Mouse (Mus musculus) erythroblast, embryonic 14.5 days (primary cell): ENCODE data around the gene Ces1a. TPM values are rescaled to one million over a fixed set of nuclear protein-coding genes. Genes with fewer than 3 reads are reported as not detected.

Experiments
- H3K27me3 ChIP-seq: 2 replicates; pipeline ENCODE4 v1.6.1; 2012; ENCODE audit warnings: inconsistent platforms; ENCODE audit not compliant: control insufficient read depth
- H3K36me3 ChIP-seq: 2 replicates; pipeline ENCODE4 v1.6.1; 2012; ENCODE audit warnings: mild to moderate bottlenecking, inconsistent platforms; ENCODE audit not compliant: control insufficient read depth
- H3K4me1 ChIP-seq: 2 replicates; pipeline ENCODE4 v1.6.1; 2012; ENCODE audit warnings: inconsistent platforms; ENCODE audit not compliant: control insufficient read depth
- H3K4me3 ChIP-seq: replicated peaks from 2 replicates; pipeline ENCODE3; 2012; ENCODE audit warnings: moderate library complexity, mild to moderate bottlenecking, inconsistent platforms
- H3K9me3 ChIP-seq: 2 replicates; pipeline ENCODE4 v1.6.1; 2012; ENCODE audit warnings: low read length, inconsistent platforms, mixed read lengths; ENCODE audit not compliant: control insufficient read depth
- GATA1 ChIP-seq: IDR thresholded peaks from 2 replicates; pipeline ENCODE4 v1.6.1; 2012; ENCODE audit warnings: low read length, inconsistent platforms, mixed read lengths
- TAL1 ChIP-seq: IDR thresholded peaks from 3 replicates; pipeline ENCODE4 v1.6.1; 2012; ENCODE audit warnings: low read length, inconsistent platforms, mixed read lengths
- polyA plus RNA-seq: library from polyadenylated mRNA; stranded (reverse); fragments of >175 nt; gene quantifications from 2 replicates; pipeline ENCODE4 v1.2.3, GENCODE M21; 2012

Gene Ces1a
- polyA plus RNA-seq, 1 experiment: not detected

GRCm38 (mm10) chr8:93048510-93049416 lies 771 bp upstream of the Ces1a start:
- Histone ChIP-seq H3K4me3 (no peak overlapping the region), H3K36me3 (no peaks in the 10 kb centered on the region), H3K27me3 (no peaks in the 10 kb centered on the region), H3K4me1 (no peaks in the 10 kb centered on the region), H3K9me3 (no peaks in the 10 kb centered on the region)
- TF ChIP-seq TAL1 (no peak), GATA1 (no peak)

- no peak for TF ChIP-seq GATA1
- no peak for TF ChIP-seq TAL1
- Histone ChIP-seq H3K27me3 (no peaks in the 10 kb centered on the region), H3K4me1 (no peaks in the 10 kb centered on the region), H3K4me3 (no peak overlapping the region), H3K9me3 (no peaks in the 10 kb centered on the region), H3K36me3 (no peaks in the 10 kb centered on the region)
Measured at GRCm38 (mm10) chr8:93043083-93043482, 4.9 kb downstream of the Ces1a start.

- no peaks in the 10 kb centered on the region for H3K9me3 ChIP-seq
- no peaks in the 10 kb centered on the region for H3K4me1 ChIP-seq
- H3K36me3 ChIP-seq: no peaks in the 10 kb centered on the region
- TF ChIP-seq GATA1: no peak
- no peak overlapping the region for H3K4me3 ChIP-seq
- H3K27me3 ChIP-seq: no peaks in the 10 kb centered on the region
Measured at GRCm38 (mm10) chr8:93040776-93041567, 7.0 kb downstream of the Ces1a start.

GRCm38 (mm10) chr8:93040256-93040655 lies 7.7 kb downstream of the Ces1a start:
- Histone ChIP-seq H3K27me3 (no peaks in the 10 kb centered on the region), H3K9me3 (no peaks in the 10 kb centered on the region), H3K36me3 (no peaks in the 10 kb centered on the region), H3K4me3 (no peak overlapping the region), H3K4me1 (no peaks in the 10 kb centered on the region)
- TF ChIP-seq GATA1: no peak
- no peak for TF ChIP-seq TAL1

GRCm38 (mm10) chr8:93038831-93039230 lies 9.2 kb downstream of the Ces1a start:
- no peaks in the 10 kb centered on the region for H3K36me3 ChIP-seq
- no peaks in the 10 kb centered on the region for H3K4me1 ChIP-seq
- H3K27me3 ChIP-seq: no peaks in the 10 kb centered on the region
- no peak for TF ChIP-seq TAL1
- no peaks in the 10 kb centered on the region for H3K9me3 ChIP-seq
- H3K4me3 ChIP-seq: no peak overlapping the region

GRCm38 (mm10) chr8:93030664-93031063 lies 17.3 kb downstream of the Ces1a start:
- TF ChIP-seq TAL1: no peak
- no peak for TF ChIP-seq GATA1
- Histone ChIP-seq H3K27me3 (no peaks in the 10 kb centered on the region), H3K9me3 (no peaks in the 10 kb centered on the region), H3K36me3 (no peaks in the 10 kb centered on the region), H3K4me3 (no peak overlapping the region), H3K4me1 (no peaks in the 10 kb centered on the region)

GRCm38 (mm10) chr8:93021738-93022137 lies 26.3 kb downstream of the Ces1a start:
- Histone ChIP-seq H3K27me3 (no peaks in the 10 kb centered on the region), H3K4me1 (no peaks in the 10 kb centered on the region), H3K36me3 (no peaks in the 10 kb centered on the region), H3K9me3 (no peaks in the 10 kb centered on the region), H3K4me3 (no peak overlapping the region)
- no peak for TF ChIP-seq GATA1
- TF ChIP-seq TAL1: no peak

GRCm38 (mm10) chr8:93014300-93014699 lies 33.7 kb downstream of the Ces1a start:
- Histone ChIP-seq H3K9me3 (no peaks in the 10 kb centered on the region), H3K27me3 (no peaks in the 10 kb centered on the region), H3K4me1 (no peaks in the 10 kb centered on the region), H3K4me3 (no peak overlapping the region), H3K36me3 (no peaks in the 10 kb centered on the region)
- TF ChIP-seq GATA1: no peak
- TF ChIP-seq TAL1: no peak

GRCm38 (mm10) chr8:93012226-93012625 lies 35.8 kb downstream of the Ces1a start:
- Histone ChIP-seq H3K4me3 (no peak overlapping the region), H3K4me1 (no peaks in the 10 kb centered on the region), H3K27me3 (no peaks in the 10 kb centered on the region), H3K36me3 (no peaks in the 10 kb centered on the region), H3K9me3 (no peaks in the 10 kb centered on the region)
- TF ChIP-seq TAL1: no peak
- no peak for TF ChIP-seq GATA1
